Mouse (Mus musculus): Measurements from ENCODE around the gene Scrn2.
A peak's percentile ranks its signal among the peaks of the same experiment; 100 is the strongest.

Scrn2 gene

GRCm38 (mm10) chr11:97029686-97030417, at the start of gene Scrn2:
Gene Scrn2, plus strand, starts transcription at chr11:97029938.
- DNase-seq (ENCODE audit: low read depth, low spot score): peak; percentile 93

GRCm38 (mm10) chr11:96980021-96980420, 49.7 kb upstream of the Scrn2 start:
- DNase-seq (ENCODE audit: low read depth, low spot score): no peak

- no peak for DNase-seq (ENCODE audit: low read depth, low spot score)
Observed at GRCm38 (mm10) chr11:96981461-96981860, 48.3 kb upstream of the Scrn2 start.

- DNase-seq (ENCODE audit: low read depth, low spot score): peak; percentile 88
Observed at GRCm38 (mm10) chr11:96982355-96982754, 47.4 kb upstream of the Scrn2 start.

- no peak for DNase-seq (ENCODE audit: low read depth, low spot score)
Observed at GRCm38 (mm10) chr11:96982859-96983258, 46.9 kb upstream of the Scrn2 start, which contains the start of gene Sp2. Gene Sp2, minus strand, starts transcription at chr11:96982959.

- DNase-seq (ENCODE audit: low read depth, low spot score): no peak
Observed at GRCm38 (mm10) chr11:96984903-96985302, 44.8 kb upstream of the Scrn2 start.

GRCm38 (mm10) chr11:96986463-96986862, 43.3 kb upstream of the Scrn2 start:
- no peak for DNase-seq (ENCODE audit: low read depth, low spot score)

- DNase-seq (ENCODE audit: low read depth, low spot score): peak; percentile 88
Observed at GRCm38 (mm10) chr11:96987873-96988655, 41.7 kb upstream of the Scrn2 start.

- no peak for DNase-seq (ENCODE audit: low read depth, low spot score)
Observed at GRCm38 (mm10) chr11:96991501-96991900, 38.2 kb upstream of the Scrn2 start.

- peak; percentile 69 for DNase-seq (ENCODE audit: low read depth, low spot score)
Observed at GRCm38 (mm10) chr11:96992722-96993311, 36.9 kb upstream of the Scrn2 start.

GRCm38 (mm10) chr11:96995031-96995430, 34.7 kb upstream of the Scrn2 start:
- DNase-seq (ENCODE audit: low read depth, low spot score): no peak

- peak; percentile 40 for DNase-seq (ENCODE audit: low read depth, low spot score)
Observed at GRCm38 (mm10) chr11:96995836-96996772, 33.6 kb upstream of the Scrn2 start.

GRCm38 (mm10) chr11:96996773-96997379, 32.9 kb upstream of the Scrn2 start:
- no peak for DNase-seq (ENCODE audit: low read depth, low spot score)

GRCm38 (mm10) chr11:96997380-96997956, 32.3 kb upstream of the Scrn2 start:
- DNase-seq (ENCODE audit: low read depth, low spot score): peak; percentile 56

GRCm38 (mm10) chr11:97003170-97003569, 26.6 kb upstream of the Scrn2 start:
- no peak for DNase-seq (ENCODE audit: low read depth, low spot score)

GRCm38 (mm10) chr11:97007093-97007794, 22.5 kb upstream of the Scrn2 start:
- DNase-seq (ENCODE audit: low read depth, low spot score): no peak

- no peak for DNase-seq (ENCODE audit: low read depth, low spot score)
Observed at GRCm38 (mm10) chr11:97009198-97009790, 20.4 kb upstream of the Scrn2 start.

- no peak for DNase-seq (ENCODE audit: low read depth, low spot score)
Observed at GRCm38 (mm10) chr11:97013121-97013670, 16.5 kb upstream of the Scrn2 start, which contains the start of gene Sp6. Gene Sp6, plus strand, starts transcription at chr11:97013394.

All from A20 (cell line).